Mouse (Mus musculus): Measurements from ENCODE around the gene Tgfb2. TPM values are rescaled to one million over a fixed set of nuclear protein-coding genes. Genes with fewer than 3 reads are reported as not detected.

Gene Tgfb2
- 5.0 TPM for polyA plus RNA-seq (2014; fragmentation: Illumina TruSeq; extraction: RNeasy Lipid Tissue Mini Kit (QIAGEN cat#74804); ENCODE audit: low read depth, low replicate concordance)

GRCm38 (mm10) chr1:186705915-186706248, at the start of gene Tgfb2:
Tgfb2 (minus strand) TSS chr1:186705989.

GRCm38 (mm10) chr1:186748724-186749653, 43.2 kb upstream of the Tgfb2 start, which contains the start of gene Rrp15:
Rrp15 (minus strand) TSS chr1:186749358.

Other genes with a start within 250 kb of the Tgfb2 start
- gene Rrp15, start 43.4 kb upstream of the Tgfb2 start, polyA plus RNA-seq (2014; fragmentation: Illumina TruSeq; extraction: RNeasy Lipid Tissue Mini Kit (QIAGEN cat#74804); ENCODE audit: low read depth, low replicate concordance) = 8.8 TPM

All from kidney, adult 10 weeks (tissue).